In the genomic region with DNA sequence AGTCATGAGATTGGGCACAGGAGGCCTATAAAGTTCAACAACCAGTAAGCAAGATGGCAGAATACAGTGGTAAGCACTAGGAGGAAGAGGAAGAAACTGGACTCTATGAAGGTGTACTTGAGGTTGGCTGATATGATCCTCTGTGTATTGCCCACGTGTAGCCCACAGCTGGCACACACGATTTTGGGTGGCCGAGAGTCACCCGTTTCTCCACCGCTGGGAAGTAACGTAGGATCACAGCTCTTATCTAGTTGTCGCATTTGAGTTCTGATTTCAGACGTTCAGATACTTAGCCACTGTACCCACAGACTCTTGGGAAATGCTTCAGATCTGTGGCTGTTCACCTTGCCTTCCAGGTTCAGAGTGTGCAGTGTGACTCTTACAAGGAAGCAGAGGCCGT, we compare ENCODE assay signal across 9 mouse cellular contexts. TPM values are rescaled to one million over a fixed set of nuclear protein-coding genes. Genes with fewer than 3 reads are reported as not detected.
DNase-seq lines count a peak whose midpoint lies in the region; ATAC-seq and TF ChIP-seq lines count a peak whose summit lies in the region.
"Had no signal": no experiment of that assay in that cellular context is flagged by ENCODE, and none has a peak within 500 bp of the region (broad histone marks: within the 10 kb centered on the region; RNA-seq: fewer than 3 reads in every experiment).

No protein-coding gene starts in this region.

- TF ChIP-seq EP300 in heart, adult 2 months (IDR thresholded peaks at IDR 0.05; ENCODE audit: insufficient read depth, low read depth, low read length): no peak
- TF ChIP-seq EP300 in ES-Bruce4 (IDR thresholded peaks at IDR 0.05; ENCODE audit: insufficient read depth, low read depth, low read length): no peak

- intact Hi-C loops in heart, adult 2 months (cut with DNase I): no loop called here

- peaks cover 14% of the 10 kb centered on the region for H3K79me2 ChIP-seq in heart, adult 2 months (replicated peaks; ENCODE audit: control insufficient read depth, insufficient read depth, low read length)
- peaks cover 57% of the 10 kb centered on the region for H3K79me2 ChIP-seq in macrophage (ENCODE audit: inconsistent target)

- H3K4me2 ChIP-seq in forebrain, embryonic 16.5 days (ENCODE audit: low read length): peak overlapping the region; percentile 55

- no peak for ATAC-seq in forebrain, embryonic 16.5 days
- no peak for ATAC-seq in cerebellum, adult (ENCODE audit: insufficient number of reproducible peaks, low FRiP score, low TSS enrichment)

- peak overlapping the region; percentile 27 for H3K9ac ChIP-seq in heart, adult 2 months (ENCODE audit: low read depth, low read length)
- peak overlapping the region; percentile 79 for H3K9ac ChIP-seq in ES-Bruce4 (ENCODE audit: low read depth, poor library complexity, severe bottlenecking)
- peak overlapping the region; percentile 78 for H3K9ac ChIP-seq in forebrain, embryonic 16.5 days (replicated peaks; ENCODE audit: low read depth, low read length)

- H3K36me3 ChIP-seq in heart, adult 2 months (ENCODE audit: control insufficient read depth, insufficient read depth, low read length): no peaks in the 10 kb centered on the region
- no peaks in the 10 kb centered on the region for H3K36me3 ChIP-seq in ES-Bruce4 (ENCODE audit: control insufficient read depth, insufficient read depth, low read length, poor library complexity, severe bottlenecking)
- no peaks in the 10 kb centered on the region for H3K36me3 ChIP-seq in forebrain, embryonic 16.5 days (ENCODE audit: control insufficient read depth, insufficient read depth)
- no peaks in the 10 kb centered on the region for H3K36me3 ChIP-seq in macrophage (ENCODE audit: inconsistent target)

- no peak for DNase-seq in heart, adult 2 months
- no peak for DNase-seq in heart, adult 11 months
- DNase-seq in embryo, embryonic 11 days: no peak
- no peak for DNase-seq in spleen, adult 18-20 months

- TF ChIP-seq CTCF in heart, adult 2 months (IDR thresholded peaks at IDR 0.05): no peak
- no peak for TF ChIP-seq CTCF in ES-Bruce4 (IDR thresholded peaks at IDR 0.05; ENCODE audit: low read depth, low read length)

- H3K4me3 ChIP-seq in heart, adult 2 months: peak overlapping the region; percentile 95
- H3K4me3 ChIP-seq in ES-Bruce4 (ENCODE audit: low read depth, low read length): peak overlapping the region; percentile 93
- H3K4me3 ChIP-seq in forebrain, embryonic 16.5 days (replicated peaks; ENCODE audit: low read length): peak overlapping the region; percentile 62
- H3K4me3 ChIP-seq in macrophage (ENCODE audit: inconsistent target): peak overlapping the region; percentile 87

- H3K9me3 ChIP-seq in ES-Bruce4 (replicated peaks; ENCODE audit: control insufficient read depth, insufficient read depth, low read length, poor library complexity, severe bottlenecking): no peaks in the 10 kb centered on the region
- no peaks in the 10 kb centered on the region for H3K9me3 ChIP-seq in forebrain, embryonic 16.5 days (ENCODE audit: control insufficient read depth, low read length)

- WGBS in heart, adult 2 months: 58% methylated on average over 9 of the region's 9 CpGs
- 85% methylated on average over 9 of the region's 9 CpGs for WGBS in forebrain, embryonic 16.5 days
- 62% methylated on average over 9 of the region's 9 CpGs for WGBS in macrophage (ENCODE audit: missing documents)

- peak overlapping the region; percentile 90; the same call in 1 of the 2 replicates for H3K27ac ChIP-seq in heart, adult 2 months
- no peak overlapping the region for H3K27ac ChIP-seq in ES-Bruce4 (ENCODE audit: insufficient read depth, low read length)
- no peak overlapping the region for H3K27ac ChIP-seq in forebrain, embryonic 16.5 days (ENCODE audit: low read length)
- H3K27ac ChIP-seq in macrophage: peak overlapping the region; percentile 76

- no peaks in the 10 kb centered on the region for H3K27me3 ChIP-seq in heart, adult 2 months (ENCODE audit: control insufficient read depth, insufficient read depth, low read length)
- H3K27me3 ChIP-seq in ES-Bruce4 (ENCODE audit: control insufficient read depth, insufficient read depth, low read length, poor library complexity, severe bottlenecking): no peaks in the 10 kb centered on the region
- H3K27me3 ChIP-seq in forebrain, embryonic 16.5 days (replicated peaks; ENCODE audit: control insufficient read depth, insufficient read depth, low read length): no peaks in the 10 kb centered on the region

- no peak for TF ChIP-seq POLR2A in heart, adult 2 months (IDR thresholded peaks at IDR 0.05; ENCODE audit: insufficient read depth, low read depth, low read length)
- no peak for TF ChIP-seq POLR2A in ES-Bruce4 (IDR thresholded peaks at IDR 0.05; ENCODE audit: insufficient read depth, low read length)

- H3K4me1 ChIP-seq in heart, adult 2 months (ENCODE audit: control insufficient read depth, insufficient read depth, low read length): peaks cover 16% of the 10 kb centered on the region
- H3K4me1 ChIP-seq in ES-Bruce4 (ENCODE audit: control insufficient read depth, insufficient read depth, low read length): peaks cover 2% of the 10 kb centered on the region
- H3K4me1 ChIP-seq in forebrain, embryonic 16.5 days (replicated peaks; ENCODE audit: control insufficient read depth, insufficient read depth, low read length): peaks cover 18% of the 10 kb centered on the region

RNA-seq across cellular contexts. Expression of gene Vapb, which starts 0.9 kb away (rescaled TPM):
- 100 to 1,000 TPM; 113 to 128 TPM for total RNA-seq in heart, adult 2 months (2021)
- polyA plus RNA-seq in heart, adult 2 months (2012; rRNA removed): 13.3 and 22.7 TPM in 2 replicates
- polyA plus RNA-seq in ES-Bruce4 (2011; ENCODE audit: insufficient read depth, insufficient read length, low read depth, missing spikeins) (56.4 and 58.7 TPM in 2 replicates), macrophage (2018) (106 to 251 TPM (median 119 TPM) in 3 replicates)
- 14.4 and 20.3 TPM in 2 replicates for polyA plus RNA-seq in forebrain, embryonic 16.5 days (2015; fragmentation: Nextera tagmentation; extraction: Ambion mirVana)
- total RNA-seq in macrophage (2018; cell fraction: chromatin; rRNA removed): 10 to 100 TPM in 24 of 26 experiments, 1 to 10 TPM in 2; 6.5 to 60.3 (median 26.5) TPM
- total RNA-seq in macrophage (2018; cell fraction: cytosol; rRNA removed): 100 to 1,000 TPM in 25 of 26 experiments, 10 to 100 TPM in 1; 98.5 to 199 (median 142) TPM
- 10 to 100 TPM; 15.2 to 69.7 (median 42.8) TPM for total RNA-seq in macrophage (2018; cell fraction: nucleus; rRNA removed)

RNA-seq across cellular contexts. Expression of gene 1700010B08Rik, which starts 19.0 kb away (rescaled TPM):
- total RNA-seq in heart, adult 2 months (2021): not detected
- 0.29 TPM in 1 of 2 replicates, not detected in the other for polyA plus RNA-seq in heart, adult 2 months (2012; rRNA removed)
- polyA plus RNA-seq in ES-Bruce4 (2011; ENCODE audit: insufficient read depth, insufficient read length, low read depth, missing spikeins) (not detected in 2 replicates), macrophage (2018) (not detected in 3 replicates)
- polyA plus RNA-seq in forebrain, embryonic 16.5 days (2015; fragmentation: Nextera tagmentation; extraction: Ambion mirVana): not detected in 2 replicates
- 1 to 10 TPM in 1 of 26 experiments, not detected in 25; 1.0 TPM for total RNA-seq in macrophage (2018; cell fraction: chromatin; rRNA removed)
- total RNA-seq in macrophage (2018; cell fraction: cytosol; rRNA removed): not detected
- not detected for total RNA-seq in macrophage (2018; cell fraction: nucleus; rRNA removed)
- polyA plus RNA-seq: large intestine, adult 2 months had no signal

Comparison
In these comparisons a context has a peak if more than half of its experiments do, and no peak if none do; other contexts are left out.
1. H3K27ac ChIP-seq: peak in heart, adult 2 months (single experiment) and macrophage (single experiment); none in ES-Bruce4 (single experiment) and forebrain, embryonic 16.5 days (single experiment).
2. H3K9ac ChIP-seq: peak in every context shown above with its lines; median percentile 79 in ES-Bruce4; 78 in forebrain, embryonic 16.5 days; 27 in heart, adult 2 months.
3. Peak in every context shown above with its lines, with median percentiles within 50 percentile points of each other: H3K4me3 ChIP-seq.